Mouse (Mus musculus): ENCODE measurements at regions not wholly inside any gene's neighbourhood (a gene's known extent, or its start where the extent isn't known, plus 50 kb on each side); places are given as distances from the start of the nearest gene placed in this dataset.

GRCm38 (mm10) chr16:86894333-86894732 lies 459.7 kb upstream of the N6amt1 start:
- Histone ChIP-seq H3K4me1 (no peaks in the 10 kb centered on the region), H3K36me3 (replicated peaks; ENCODE audit: low read length) (no peaks in the 10 kb centered on the region), H3K27me3 (replicated peaks) (no peaks in the 10 kb centered on the region), H3K9me3 (peaks cover 7% of the 10 kb centered on the region; the same call in 1 of the 2 replicates), H3K4me3 (replicated peaks) (no peak overlapping the region)
- TF ChIP-seq FLI1 (IDR thresholded peaks at IDR 0.05; ENCODE audit: low read length), result no peak
- TF ChIP-seq GATA1 (IDR thresholded peaks at IDR 0.05; ENCODE audit: borderline replicate concordance, low read length), result no peak

- Histone ChIP-seq H3K4me1 (no peaks in the 10 kb centered on the region), H3K27me3 (replicated peaks) (no peaks in the 10 kb centered on the region), H3K36me3 (replicated peaks; ENCODE audit: low read length) (no peaks in the 10 kb centered on the region), H3K9me3 (peaks cover 8% of the 10 kb centered on the region; the same call in 1 of the 2 replicates), H3K4me3 (replicated peaks) (peak overlapping the region; percentile 34)
- TF ChIP-seq GATA1 (IDR thresholded peaks at IDR 0.05; ENCODE audit: borderline replicate concordance, low read length) (no peak), FLI1 (IDR thresholded peaks at IDR 0.05; ENCODE audit: low read length) (no peak)
These were observed 465.6 kb upstream of the N6amt1 start for GRCm38 (mm10) chr16:86888421-86888820.

GRCm38 (mm10) chr16:86887605-86888004 lies 466.4 kb upstream of the N6amt1 start:
- Histone ChIP-seq H3K9me3 (peaks cover 8% of the 10 kb centered on the region; the same call in 1 of the 2 replicates), H3K4me1 (no peaks in the 10 kb centered on the region), H3K36me3 (replicated peaks; ENCODE audit: low read length) (no peaks in the 10 kb centered on the region), H3K27me3 (replicated peaks) (no peaks in the 10 kb centered on the region), H3K4me3 (replicated peaks) (no peak overlapping the region)
- TF ChIP-seq FLI1 (IDR thresholded peaks at IDR 0.05; ENCODE audit: low read length) (no peak), GATA1 (IDR thresholded peaks at IDR 0.05; ENCODE audit: borderline replicate concordance, low read length) (no peak)

DNA sequence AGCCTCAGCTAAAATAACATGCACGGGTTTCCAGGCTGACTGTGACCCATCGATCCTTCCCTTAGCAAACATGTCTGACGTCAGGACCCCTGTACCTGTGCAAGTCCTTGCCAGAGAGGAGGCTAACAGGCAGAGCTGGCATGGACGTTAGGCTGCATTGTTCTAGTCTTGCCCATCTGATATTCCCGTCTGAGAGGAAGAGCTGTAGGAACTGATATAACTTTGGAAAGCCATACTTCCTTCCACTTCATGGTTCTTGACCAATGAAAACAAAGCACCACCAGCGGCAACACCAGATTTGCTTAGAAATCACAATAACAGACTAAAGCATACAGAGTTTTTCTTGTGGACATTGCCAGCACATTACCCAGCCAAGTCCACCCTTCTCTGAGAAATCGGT lies 470.1 kb upstream of the N6amt1 start:
- TF ChIP-seq FLI1 (IDR thresholded peaks at IDR 0.05; ENCODE audit: low read length) (no peak), GATA1 (IDR thresholded peaks at IDR 0.05; ENCODE audit: borderline replicate concordance, low read length) (no peak)
- H3K27me3 ChIP-seq (replicated peaks), result no peaks in the 10 kb centered on the region
- no peaks in the 10 kb centered on the region for H3K36me3 ChIP-seq (replicated peaks; ENCODE audit: low read length)
- no peak overlapping the region for H3K4me3 ChIP-seq (replicated peaks)
- no peaks in the 10 kb centered on the region for H3K4me1 ChIP-seq
- peaks cover 8% of the 10 kb centered on the region; the same call in 1 of the 2 replicates for H3K9me3 ChIP-seq

GRCm38 (mm10) chr16:86882529-86882928 lies 471.5 kb upstream of the N6amt1 start:
- Histone ChIP-seq H3K4me1 (no peaks in the 10 kb centered on the region), H3K9me3 (no peaks in the 10 kb centered on the region), H3K4me3 (replicated peaks) (no peak overlapping the region), H3K27me3 (replicated peaks) (no peaks in the 10 kb centered on the region), H3K36me3 (replicated peaks; ENCODE audit: low read length) (no peaks in the 10 kb centered on the region)
- no peak for TF ChIP-seq GATA1 (IDR thresholded peaks at IDR 0.05; ENCODE audit: borderline replicate concordance, low read length)
- TF ChIP-seq FLI1 (IDR thresholded peaks at IDR 0.05; ENCODE audit: low read length), result no peak

GRCm38 (mm10) chr16:86881583-86881982 lies 472.4 kb upstream of the N6amt1 start:
- TF ChIP-seq FLI1 (IDR thresholded peaks at IDR 0.05; ENCODE audit: low read length) (no peak), GATA1 (IDR thresholded peaks at IDR 0.05; ENCODE audit: borderline replicate concordance, low read length) (no peak)
- H3K4me3 ChIP-seq (replicated peaks), result no peak overlapping the region
- no peaks in the 10 kb centered on the region for H3K27me3 ChIP-seq (replicated peaks)
- H3K36me3 ChIP-seq (replicated peaks; ENCODE audit: low read length), result no peaks in the 10 kb centered on the region
- no peaks in the 10 kb centered on the region for H3K4me1 ChIP-seq
- H3K9me3 ChIP-seq, result no peaks in the 10 kb centered on the region

DNA sequence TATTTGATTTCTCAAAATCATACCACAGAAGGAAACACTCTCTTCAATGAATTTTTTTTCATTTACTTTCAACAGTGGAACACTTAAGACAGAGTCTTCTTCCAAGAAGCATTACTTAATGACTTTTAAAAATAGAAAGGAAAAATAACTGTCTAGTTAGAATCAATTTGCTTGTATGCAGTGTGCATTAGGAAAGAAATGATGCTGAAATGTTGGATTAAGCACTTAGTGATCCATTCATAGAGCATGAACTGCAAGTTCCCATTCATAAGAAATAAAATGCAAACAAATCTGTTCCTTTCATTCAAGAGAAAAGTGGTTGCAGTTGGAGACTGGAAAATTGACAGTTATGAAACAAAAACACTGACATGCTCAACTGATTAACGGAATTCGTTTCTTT lies 493.2 kb upstream of the N6amt1 start:
- Histone ChIP-seq H3K27me3 (replicated peaks) (no peaks in the 10 kb centered on the region), H3K4me1 (no peaks in the 10 kb centered on the region), H3K4me3 (replicated peaks) (no peak overlapping the region), H3K9me3 (no peaks in the 10 kb centered on the region), H3K36me3 (replicated peaks; ENCODE audit: low read length) (no peaks in the 10 kb centered on the region)
- TF ChIP-seq FLI1 (IDR thresholded peaks at IDR 0.05; ENCODE audit: low read length), result no peak
- no peak for TF ChIP-seq GATA1 (IDR thresholded peaks at IDR 0.05; ENCODE audit: borderline replicate concordance, low read length)

DNA sequence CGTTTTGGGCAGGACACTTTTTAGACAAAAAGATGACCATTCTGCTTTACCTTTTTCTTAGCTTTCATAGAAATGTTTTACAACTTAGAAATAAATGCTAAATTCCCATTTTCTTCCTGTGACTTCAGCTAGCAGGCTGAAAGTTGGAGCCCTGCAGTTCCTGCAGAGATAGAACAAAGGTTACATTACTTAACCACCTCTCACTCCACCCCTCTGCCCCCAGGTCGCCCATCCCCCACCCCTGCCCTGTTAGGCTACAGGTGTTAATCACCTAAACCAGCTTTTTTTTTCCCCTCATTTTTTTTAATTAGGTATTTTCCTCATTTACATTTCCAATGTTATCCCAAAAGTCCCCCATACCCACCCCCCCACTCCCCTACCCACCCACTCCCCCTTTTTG lies 498.1 kb upstream of the N6amt1 start:
- H3K4me3 ChIP-seq (replicated peaks), result no peak overlapping the region

GRCm38 (mm10) chr16:86855312-86855711 lies 498.7 kb upstream of the N6amt1 start:
- Histone ChIP-seq H3K27me3 (replicated peaks) (no peaks in the 10 kb centered on the region), H3K4me3 (replicated peaks) (no peak overlapping the region), H3K9me3 (peaks cover 3% of the 10 kb centered on the region; the same call in 1 of the 2 replicates), H3K36me3 (replicated peaks; ENCODE audit: low read length) (no peaks in the 10 kb centered on the region), H3K4me1 (no peaks in the 10 kb centered on the region)
- TF ChIP-seq FLI1 (IDR thresholded peaks at IDR 0.05; ENCODE audit: low read length), result no peak
- no peak for TF ChIP-seq GATA1 (IDR thresholded peaks at IDR 0.05; ENCODE audit: borderline replicate concordance, low read length)

More for the DNA sequence above, 498.1 kb upstream of the N6amt1 start:
- Histone ChIP-seq H3K27me3 (replicated peaks) (no peaks in the 10 kb centered on the region), H3K9me3 (peaks cover 3% of the 10 kb centered on the region; the same call in 1 of the 2 replicates), H3K36me3 (replicated peaks; ENCODE audit: low read length) (no peaks in the 10 kb centered on the region), H3K4me1 (no peaks in the 10 kb centered on the region)
- TF ChIP-seq FLI1 (IDR thresholded peaks at IDR 0.05; ENCODE audit: low read length), result no peak
- TF ChIP-seq GATA1 (IDR thresholded peaks at IDR 0.05; ENCODE audit: borderline replicate concordance, low read length), result no peak

- H3K9me3 ChIP-seq, result peaks cover 3% of the 10 kb centered on the region; the same call in 1 of the 2 replicates
- H3K4me3 ChIP-seq (replicated peaks), result no peak overlapping the region
- no peak for TF ChIP-seq GATA1 (IDR thresholded peaks at IDR 0.05; ENCODE audit: borderline replicate concordance, low read length)
- no peak for TF ChIP-seq FLI1 (IDR thresholded peaks at IDR 0.05; ENCODE audit: low read length)
- no peaks in the 10 kb centered on the region for H3K27me3 ChIP-seq (replicated peaks)
- no peaks in the 10 kb centered on the region for H3K4me1 ChIP-seq
- H3K36me3 ChIP-seq (replicated peaks; ENCODE audit: low read length), result no peaks in the 10 kb centered on the region
These were observed 500.6 kb upstream of the N6amt1 start for GRCm38 (mm10) chr16:86853398-86853797.
